ENCODE assay signal across 23 mouse cellular contexts in genomic region chr3:131153896-131154295, GRCm38 (mm10). TPM values are rescaled to one million over a fixed set of nuclear protein-coding genes. Genes with fewer than 3 reads are reported as not detected.
DNase-seq lines count a peak whose midpoint lies in the region; ATAC-seq and TF ChIP-seq lines count a peak whose summit lies in the region.
"Had no signal": no experiment of that assay in that cellular context is flagged by ENCODE, and none has a peak within 500 bp of the region (broad histone marks: within the 10 kb centered on the region; RNA-seq: fewer than 3 reads in every experiment).

No protein-coding gene starts in this region.

- no peaks in the 10 kb centered on the region for H3K9me3 ChIP-seq in kidney, embryonic 16.5 days (ENCODE audit: low read length)
- no peaks in the 10 kb centered on the region for H3K9me3 ChIP-seq in midbrain, postnatal 0 days (ENCODE audit: low read length)
- no peaks in the 10 kb centered on the region for H3K9me3 ChIP-seq in midbrain, embryonic 15.5 days
- H3K9me3 ChIP-seq: embryonic facial prominence, embryonic 10.5 days; heart, embryonic 15.5 days; intestine, embryonic 15.5 days; limb, embryonic 13.5 days; liver, embryonic 13.5 days; midbrain, embryonic 12.5 days had no signal

- H3K4me2 ChIP-seq in kidney, embryonic 16.5 days (replicated peaks; ENCODE audit: low read depth, low read length), result no peak overlapping the region
- no peak overlapping the region for H3K4me2 ChIP-seq in midbrain, postnatal 0 days (ENCODE audit: low read depth, low read length, poor library complexity, severe bottlenecking)
- no peak overlapping the region for H3K4me2 ChIP-seq in midbrain, embryonic 15.5 days
- H3K4me2 ChIP-seq: heart, embryonic 15.5 days; hindbrain, embryonic 14.5 days; intestine, embryonic 15.5 days; limb, embryonic 13.5 days; liver, embryonic 13.5 days; midbrain, embryonic 12.5 days had no signal

- no peak overlapping the region for H3K9ac ChIP-seq in kidney, embryonic 16.5 days (replicated peaks; ENCODE audit: low read length)
- H3K9ac ChIP-seq in midbrain, postnatal 0 days (replicated peaks; ENCODE audit: low read length, poor library complexity, severe bottlenecking), result no peak overlapping the region
- no peak overlapping the region for H3K9ac ChIP-seq in midbrain, embryonic 15.5 days
- H3K9ac ChIP-seq: heart, embryonic 15.5 days; hindbrain, embryonic 14.5 days; intestine, embryonic 15.5 days; limb, embryonic 13.5 days; liver, embryonic 13.5 days; midbrain, embryonic 12.5 days had no signal

- 76% methylated on average over 4 of the region's 4 CpGs for WGBS in kidney, embryonic 16.5 days
- 89% methylated on average over 4 of the region's 4 CpGs for WGBS in midbrain, postnatal 0 days
- WGBS in midbrain, embryonic 15.5 days, result 89% methylated on average over 4 of the region's 4 CpGs

- peaks cover 19% of the 10 kb centered on the region for H3K4me1 ChIP-seq in kidney, embryonic 16.5 days (ENCODE audit: insufficient read depth, low read length)
- peaks cover 8% of the 10 kb centered on the region; the same call in 1 of the 2 replicates for H3K4me1 ChIP-seq in midbrain, postnatal 0 days (ENCODE audit: insufficient read depth, low read length)
- H3K4me1 ChIP-seq in midbrain, embryonic 15.5 days, result peaks cover 32% of the 10 kb centered on the region
- H3K4me1 ChIP-seq: intestine, embryonic 15.5 days; liver, embryonic 13.5 days had no signal

- no peak overlapping the region for H3K4me3 ChIP-seq in kidney, embryonic 16.5 days (ENCODE audit: low read length)
- no peak overlapping the region for H3K4me3 ChIP-seq in midbrain, postnatal 0 days (ENCODE audit: low read depth, low read length)
- H3K4me3 ChIP-seq in midbrain, embryonic 15.5 days, result no peak overlapping the region
- H3K4me3 ChIP-seq: embryonic facial prominence, embryonic 10.5 days; heart, embryonic 15.5 days; intestine, embryonic 15.5 days; limb, embryonic 13.5 days; liver, embryonic 13.5 days; midbrain, embryonic 12.5 days had no signal

- no peak for ATAC-seq in kidney, embryonic 16.5 days (ENCODE audit: low FRiP score, low TSS enrichment)
- ATAC-seq in midbrain, postnatal 0 days (ENCODE audit: low FRiP score), result no peak
- no peak for ATAC-seq in midbrain, embryonic 15.5 days (replicated peaks)
- ATAC-seq: intestine, embryonic 15.5 days had no signal

- no peak for TF ChIP-seq CTCF in midbrain, postnatal 0 days (IDR thresholded peaks at IDR 0.05)

- 0 out of 2 replicates have a peak overlapping the region, but pooled peaks have one; percentile 11 for H3K27ac ChIP-seq in kidney, embryonic 16.5 days (ENCODE audit: low read length)
- H3K27ac ChIP-seq in midbrain, postnatal 0 days (ENCODE audit: low read depth, low read length), result no peak overlapping the region
- no peak overlapping the region for H3K27ac ChIP-seq in midbrain, embryonic 15.5 days
- H3K27ac ChIP-seq: embryonic facial prominence, embryonic 10.5 days; heart, embryonic 15.5 days; hindbrain, embryonic 14.5 days; intestine, embryonic 15.5 days; limb, embryonic 13.5 days; liver, embryonic 13.5 days; midbrain, embryonic 12.5 days had no signal

- DNase-seq in kidney, postnatal 10 days, result no peak
- DNase-seq in CD4-positive helper T cell, adult 2 months (ENCODE audit: low read depth, low spot score), result peak; percentile 73
- DNase-seq in T-cell, adult 2 months (ENCODE audit: low spot score), result peak; percentile 85
- peak; percentile 51 for DNase-seq in thymus, postnatal 25 days
- no peak for DNase-seq in midbrain, postnatal 0 days (ENCODE audit: low spot score)
- DNase-seq: adrenal gland, postnatal 36 days; cerebellum, adult 9-11 months; gastrocnemius, postnatal 10 days; heart, adult 18-20 months; heart, postnatal 36 days; kidney, adult 8-10 months; kidney, postnatal 25 days; liver, embryonic 13.5 days; lung, adult 2 months; lung, postnatal 14 days had no signal

- H3K27me3 ChIP-seq in kidney, embryonic 16.5 days (ENCODE audit: insufficient read depth, low read length), result no peaks in the 10 kb centered on the region
- H3K27me3 ChIP-seq in midbrain, postnatal 0 days (ENCODE audit: insufficient read depth, low read length), result no peaks in the 10 kb centered on the region
- no peaks in the 10 kb centered on the region for H3K27me3 ChIP-seq in midbrain, embryonic 15.5 days (replicated peaks)
- H3K27me3 ChIP-seq: heart, embryonic 15.5 days; intestine, embryonic 15.5 days; limb, embryonic 13.5 days; liver, embryonic 13.5 days; midbrain, embryonic 12.5 days had no signal

- H3K36me3 ChIP-seq in kidney, embryonic 16.5 days (ENCODE audit: insufficient read depth, low read length), result no peaks in the 10 kb centered on the region
- no peaks in the 10 kb centered on the region for H3K36me3 ChIP-seq in midbrain, postnatal 0 days (ENCODE audit: insufficient read depth, low read length)
- no peaks in the 10 kb centered on the region for H3K36me3 ChIP-seq in midbrain, embryonic 15.5 days (replicated peaks)
- H3K36me3 ChIP-seq: embryonic facial prominence, embryonic 10.5 days; heart, embryonic 15.5 days; intestine, embryonic 15.5 days; limb, embryonic 13.5 days; liver, embryonic 13.5 days; midbrain, embryonic 12.5 days had no signal

RNA-seq across cellular contexts. Expression of gene Lef1, which starts 43.6 kb away (rescaled TPM):
- polyA plus RNA-seq in kidney, embryonic 16.5 days (2015; fragmentation: Nextera tagmentation; extraction: Ambion mirVana), result 20.0 and 28.6 TPM in 2 replicates
- 42.0 and 48.6 TPM in 2 replicates for total RNA-seq in midbrain, postnatal 0 days (2014; rRNA removed)
- polyA plus RNA-seq in midbrain, postnatal 0 days (2015; fragmentation: Nextera tagmentation; extraction: Ambion mirVana), result 50.4 and 52.0 TPM in 2 replicates
- 71.4 and 79.6 TPM in 2 replicates for polyA plus RNA-seq in midbrain, embryonic 15.5 days (2015; fragmentation: Nextera tagmentation; extraction: Ambion mirVana)

Comparison
In these comparisons a context has a peak if more than half of its experiments do, and no peak if none do; other contexts are left out.
1. DNase-seq: peak in CD4-positive helper T cell, adult 2 months (single experiment), T-cell, adult 2 months (single experiment) and thymus, postnatal 25 days (single experiment); none in kidney, postnatal 10 days (single experiment) and midbrain, postnatal 0 days (single experiment).